Mouse (Mus musculus): ENCODE results near the gene Orc4.

DNA sequence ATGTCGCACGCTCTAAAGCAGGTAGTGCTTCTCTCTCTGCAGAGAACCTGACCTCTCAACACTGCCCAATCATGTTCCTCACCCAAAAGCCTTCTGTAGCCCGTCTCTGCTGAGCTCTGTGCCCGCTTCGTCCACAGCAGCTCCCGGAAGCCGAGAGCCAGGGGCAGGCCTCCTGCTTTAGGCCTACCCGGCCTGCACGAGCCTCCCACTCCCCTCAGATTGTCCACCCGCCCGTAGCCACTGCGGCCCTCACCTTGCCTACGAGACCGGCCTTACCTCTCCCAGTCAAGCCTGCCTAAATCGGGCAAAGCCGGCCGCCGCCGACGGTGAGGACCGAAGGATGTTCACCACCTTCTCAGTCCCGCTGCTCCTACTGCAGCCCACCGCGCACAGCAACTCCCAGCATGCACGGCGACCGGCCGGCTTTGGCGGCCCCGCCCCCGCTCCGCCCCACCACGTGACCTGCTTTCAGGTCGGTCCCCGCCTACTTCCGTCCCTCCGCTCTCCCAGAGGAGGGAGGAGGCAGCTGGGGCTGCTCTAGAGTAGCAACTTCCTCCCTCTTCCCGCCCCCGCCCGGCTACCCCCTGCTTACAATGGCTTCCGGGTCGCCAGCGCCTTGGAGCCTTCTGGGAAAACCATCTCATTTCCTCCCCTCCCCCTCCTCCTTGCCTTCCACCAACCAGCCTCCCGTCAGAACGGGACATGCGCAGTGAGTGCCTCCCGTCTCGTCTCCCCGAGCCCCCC, 1.1 kb downstream of the Orc4 start, which contains the start of gene Mbd5:
- TF ChIP-seq CTCF (IDR thresholded peaks at IDR 0.05; ENCODE audit: low read depth) (no peak), EP300 (IDR thresholded peaks at IDR 0.05; ENCODE audit: low read depth) (peak; percentile 45; the same call in 1 of the 2 replicates)
